Mouse (Mus musculus) gastrocnemius, adult 2 months (tissue): ENCODE results near the gene Dctd. TPM values are rescaled to one million over a fixed set of nuclear protein-coding genes. Genes with fewer than 3 reads are reported as not detected.

Source experiments
- DNase-seq: peaks from one replicate; pipeline ENCODE4 v3.0.0; 2022
- H3K27ac ChIP-seq: fragments of 200-600 bp; 2 replicates; pipeline ENCODE4 v1.8.1; 2022; ENCODE audit warnings: mild to moderate bottlenecking
- H3K4me3 ChIP-seq: fragments of 200-600 bp; 2 replicates; pipeline ENCODE4 v1.8.1; 2022; ENCODE audit warnings: mild to moderate bottlenecking, moderate library complexity
- CTCF ChIP-seq: fragments of 200-600 bp; IDR thresholded peaks from 2 replicates; pipeline ENCODE4 v1.8.1; 2022; ENCODE audit warnings: antibody characterized with exemption, mild to moderate bottlenecking, moderate library complexity
- intact Hi-C: fragments of 180-260 bp; cut with DNase I; formaldehyde crosslinking; loops from one replicate; pipeline ENCODE4 v1.15.1; 2025
- long read RNA-seq, 2 experiments: library from polyadenylated mRNA; stranded (forward); transcript quantifications; one replicate each; pipeline ENCODE4 v2.0.0; 2021
- total RNA-seq, 2 experiments: library from RNA; stranded (reverse); gene quantifications; 2 replicates each; pipeline ENCODE4 v1.2.3; 2021

The Dctd gene
- 1 to 10 TPM in 1 of 2 experiments, under 1 TPM in 1; 0.99 to 1.0 TPM for total RNA-seq
- long read RNA-seq, experiment 1, partial matches to known transcripts = 0 of 1 reads
- long read RNA-seq, experiment 1, other reads (novel, unspliced or antisense) = 0 of 1 reads
- long read RNA-seq, experiment 2 = 0 reads

GRCm38 (mm10) chr8:48098792-48099191 lies at the start of gene Dctd:
TSS of gene Dctd (plus strand) at chr8:48099092.
- intact Hi-C loops = no loop called here
- Histone ChIP-seq H3K27ac (no peak within 1 kb of the TSS), H3K4me3 (peak within 1 kb of the TSS; percentile 51; the same call in 1 of the 2 replicates)
- no peak for DNase-seq
- TF ChIP-seq CTCF = no peak

- Histone ChIP-seq H3K27ac (no peak overlapping the region), H3K4me3 (no peak overlapping the region)
- no peak for TF ChIP-seq CTCF
- DNase-seq = no peak
- intact Hi-C loops = no loop called here
Measured at GRCm38 (mm10) chr8:48053611-48054010, 45.3 kb upstream of the Dctd start.

GRCm38 (mm10) chr8:48063526-48064072 lies 35.3 kb upstream of the Dctd start:
- H3K4me3 ChIP-seq = no peak overlapping the region
- intact Hi-C loops = no loop called here
- DNase-seq = no peak
- no peak overlapping the region for H3K27ac ChIP-seq
- no peak for TF ChIP-seq CTCF

- DNase-seq = no peak
- no peak overlapping the region for H3K27ac ChIP-seq
- no peak overlapping the region for H3K4me3 ChIP-seq
- intact Hi-C loops = no loop called here
- TF ChIP-seq CTCF = no peak
Measured at GRCm38 (mm10) chr8:48074149-48074548, 24.7 kb upstream of the Dctd start.

GRCm38 (mm10) chr8:48082343-48082742 lies 16.5 kb upstream of the Dctd start:
- peak; percentile 59 for DNase-seq
- H3K4me3 ChIP-seq = 0 out of 2 replicates have a peak overlapping the region, but pooled peaks have one; percentile 13
- no peak for TF ChIP-seq CTCF
- intact Hi-C loops = no loop called here
- H3K27ac ChIP-seq = no peak overlapping the region

- H3K4me3 ChIP-seq = no peak overlapping the region
- TF ChIP-seq CTCF = no peak
- no peak overlapping the region for H3K27ac ChIP-seq
- DNase-seq = no peak
- intact Hi-C loops = no loop called here
Measured at GRCm38 (mm10) chr8:48090661-48091060, 8.2 kb upstream of the Dctd start.

GRCm38 (mm10) chr8:48095378-48095777 lies 3.5 kb upstream of the Dctd start:
- intact Hi-C loops = no loop called here
- H3K27ac ChIP-seq = no peak overlapping the region
- no peak for DNase-seq
- TF ChIP-seq CTCF = no peak
- no peak overlapping the region for H3K4me3 ChIP-seq

- intact Hi-C loops = no loop called here
- H3K4me3 ChIP-seq = peak overlapping the region; percentile 51
- peak; percentile 49 for TF ChIP-seq CTCF
Measured at GRCm38 (mm10) chr8:48097131-48097794, 1.6 kb upstream of the Dctd start.

GRCm38 (mm10) chr8:48098081-48098639 lies 732 bp upstream of the Dctd start:
- no peak for DNase-seq
- Histone ChIP-seq H3K27ac (no peak overlapping the region), H3K4me3 (peak overlapping the region; percentile 51; the same call in 1 of the 2 replicates)
- intact Hi-C loops = no loop called here
- no peak for TF ChIP-seq CTCF

More at GRCm38 (mm10) chr8:48097131-48097794, 1.6 kb upstream of the Dctd start:
- DNase-seq = peak; percentile 57
- no peak overlapping the region for H3K27ac ChIP-seq

GRCm38 (mm10) chr8:48100100-48100787 lies 1.4 kb downstream of the Dctd start:
- intact Hi-C loops = no loop called here
- no peak for DNase-seq
- no peak for TF ChIP-seq CTCF
- Histone ChIP-seq H3K27ac (no peak overlapping the region), H3K4me3 (no peak overlapping the region)

GRCm38 (mm10) chr8:48109373-48109855 lies 10.5 kb downstream of the Dctd start:
- intact Hi-C loops = no loop called here
- H3K4me3 ChIP-seq = peak overlapping the region; percentile 92

More at GRCm38 (mm10) chr8:48109373-48109855, 10.5 kb downstream of the Dctd start:
- no peak for TF ChIP-seq CTCF
- DNase-seq = no peak
- H3K27ac ChIP-seq = peak overlapping the region; percentile 71; the same call in 1 of the 2 replicates
